Mouse (Mus musculus) liver, adult 2 months (tissue): ENCODE data around the gene Dmd. TPM values are rescaled to one million over a fixed set of nuclear protein-coding genes. Genes with fewer than 3 reads are reported as not detected.
A peak's percentile ranks its signal among the peaks of the same experiment; 100 is the strongest.
"Not testable (repeated sequence)": the region's sequence is repeated elsewhere in the genome, so short reads cannot be mapped to it uniquely, and the experiment has no call there.

Source experiments
- DNase-seq: peaks from one replicate; pipeline ENCODE4 v3.0.0-alpha.2; 2011; ENCODE audit warnings: low read depth, low spot score; ENCODE audit errors: extremely low read depth
- H3K27ac ChIP-seq: fragments of 200-500 bp; replicated peaks from 2 replicates; pipeline ENCODE4 v1.5.1; 2012; ENCODE audit warnings: low read depth, mild to moderate bottlenecking, control low read depth, inconsistent platforms, low read length; ENCODE audit not compliant: insufficient read depth
- H3K27me3 ChIP-seq: fragments of 200-500 bp; 2 replicates; pipeline ENCODE4 v1.6.1; 2012; ENCODE audit warnings: mild to moderate bottlenecking, moderate library complexity, low read length, inconsistent platforms; ENCODE audit not compliant: control insufficient read depth, insufficient read depth
- H3K36me3 ChIP-seq: fragments of 200-500 bp; 2 replicates; pipeline ENCODE4 v1.6.1; 2012; ENCODE audit warnings: low read length, inconsistent platforms; ENCODE audit not compliant: control insufficient read depth, insufficient read depth
- H3K4me1 ChIP-seq: fragments of 200-500 bp; 2 replicates; pipeline ENCODE4 v1.6.1; 2011; ENCODE audit warnings: low read length; ENCODE audit not compliant: control insufficient read depth, insufficient read depth
- H3K4me3 ChIP-seq: fragments of 200-500 bp; 2 replicates; pipeline ENCODE4 v1.5.1; 2011; ENCODE audit warnings: low read depth, mild to moderate bottlenecking, control low read depth, low read length, moderate library complexity; ENCODE audit not compliant: insufficient read depth
- H3K79me2 ChIP-seq: fragments of 200-500 bp; 2 replicates; pipeline ENCODE4 v1.6.1; 2012; ENCODE audit warnings: inconsistent platforms, mild to moderate bottlenecking, low read length, moderate library complexity; ENCODE audit not compliant: control insufficient read depth, insufficient read depth
- H3K9ac ChIP-seq: fragments of 200-500 bp; 2 replicates; pipeline ENCODE4 v1.6.1; 2012; ENCODE audit warnings: low read depth, mild to moderate bottlenecking, control low read depth, inconsistent platforms, low read length
- CTCF ChIP-seq: fragments of 200-500 bp; IDR thresholded peaks from 2 replicates; pipeline ENCODE4 v1.5.1; 2011; ENCODE audit warnings: low read depth, low read length, control low read depth
- POLR2A ChIP-seq: fragments of 200-500 bp; IDR thresholded peaks from 2 replicates; pipeline ENCODE4 v1.6.1; 2011; ENCODE audit warnings: low read length, control low read depth; ENCODE audit not compliant: insufficient read depth; ENCODE audit errors: extremely low read depth
- WGBS: fragments of 180-500 bp; shearing (Covaris S2); methylation state at CpG from one replicate; pipeline ENCODE4 v1.1.7; 2018; 5-methylcytosine and 5-hydroxymethylcytosine counted together
- polyA plus RNA-seq: library from polyadenylated mRNA; depleted of rRNA; stranded (reverse); fragments of >200 nt; gene quantifications from 2 replicates; pipeline ENCODE4 v1.2.3, GENCODE M21; 2012
- total RNA-seq: library from RNA; depleted of rRNA; stranded (reverse); fragments of >200 nt; gene quantifications from 2 replicates; pipeline ENCODE4 v1.2.3, GENCODE M21; 2014

The Dmd gene
- total and polyA plus RNA-seq, 2 experiments = 7.0 to 39.8 TPM

GRCm38 (mm10) chrX:83746301-83747008, 797.8 kb downstream of the Dmd start:
- DNase-seq = no peak
- Histone ChIP-seq H3K27me3 (no peaks in the 10 kb centered on the region), H3K4me1 (no peaks in the 10 kb centered on the region), H3K27ac (no peak overlapping the region), H3K79me2 (no peaks in the 10 kb centered on the region), H3K4me3 (no peak overlapping the region), H3K36me3 (no peaks in the 10 kb centered on the region), H3K9ac (no peak overlapping the region)
- 59% methylated on average over 4 of the region's 4 CpGs for WGBS
- TF ChIP-seq POLR2A = no peak
- no peak for TF ChIP-seq CTCF

GRCm38 (mm10) chrX:83787406-83787805, 838.7 kb downstream of the Dmd start:
- Histone ChIP-seq H3K36me3 (no peaks in the 10 kb centered on the region), H3K27ac (no peak overlapping the region), H3K4me3 (no peak overlapping the region), H3K27me3 (no peaks in the 10 kb centered on the region), H3K4me1 (no peaks in the 10 kb centered on the region), H3K9ac (no peak overlapping the region), H3K79me2 (no peaks in the 10 kb centered on the region)
- DNase-seq = no peak
- TF ChIP-seq CTCF (no peak), POLR2A (no peak)

GRCm38 (mm10) chrX:83867469-83867868, 918.8 kb downstream of the Dmd start:
- H3K27me3 ChIP-seq, H3K79me2 ChIP-seq, H3K4me3 ChIP-seq, H3K4me1 ChIP-seq, H3K27ac ChIP-seq, H3K36me3 ChIP-seq, H3K9ac ChIP-seq: not testable (repeated sequence)
- WGBS = 34% methylated on average over 9 of the region's 9 CpGs
- DNase-seq = peak; percentile 2
- TF ChIP-seq CTCF = 0 out of 2 replicates have a peak, but pooled peaks have one; percentile 1

GRCm38 (mm10) chrX:83875389-83875788, 926.7 kb downstream of the Dmd start:
- H3K27me3 ChIP-seq, H3K9ac ChIP-seq, H3K36me3 ChIP-seq, H3K4me1 ChIP-seq, DNase-seq, H3K4me3 ChIP-seq, H3K79me2 ChIP-seq, H3K27ac ChIP-seq: not testable (repeated sequence)
- TF ChIP-seq CTCF = peak; percentile 21; the same call in 1 of the 2 replicates
- WGBS = 80% methylated on average over 11 of the region's 11 CpGs

- Histone ChIP-seq H3K79me2 (no peaks in the 10 kb centered on the region), H3K4me1 (no peaks in the 10 kb centered on the region), H3K36me3 (no peaks in the 10 kb centered on the region), H3K4me3 (no peak overlapping the region), H3K9ac (no peak overlapping the region), H3K27me3 (no peaks in the 10 kb centered on the region), H3K27ac (no peak overlapping the region)
- no peak for TF ChIP-seq POLR2A
- no peak for TF ChIP-seq CTCF
- WGBS = 34% methylated on average over 1 of the region's 1 CpGs
- DNase-seq = no peak
These were observed 1027.2 kb downstream of the Dmd start for GRCm38 (mm10) chrX:83975895-83976294.

GRCm38 (mm10) chrX:84001294-84001693, 1052.6 kb downstream of the Dmd start:
- H3K4me1 ChIP-seq = no peaks in the 10 kb centered on the region
- no peaks in the 10 kb centered on the region for H3K27me3 ChIP-seq
- H3K27ac ChIP-seq = no peak overlapping the region
- 42% methylated on average over 7 of the region's 7 CpGs for WGBS
- peak; percentile 18 for DNase-seq
- TF ChIP-seq POLR2A (no peak), CTCF (peak; percentile 67)
- no peaks in the 10 kb centered on the region for H3K36me3 ChIP-seq
- no peak overlapping the region for H3K4me3 ChIP-seq
- no peak overlapping the region for H3K9ac ChIP-seq
- H3K79me2 ChIP-seq = no peaks in the 10 kb centered on the region

- H3K36me3 ChIP-seq, H3K9ac ChIP-seq, H3K4me3 ChIP-seq, H3K27me3 ChIP-seq, H3K27ac ChIP-seq, H3K79me2 ChIP-seq, DNase-seq, H3K4me1 ChIP-seq: not testable (repeated sequence)
- WGBS = 85% methylated on average over 3 of the region's 3 CpGs
These were observed 1113.8 kb downstream of the Dmd start for GRCm38 (mm10) chrX:84062431-84062830.
